Mouse (Mus musculus): ENCODE results near the gene Rnf13. TPM values are rescaled to one million over a fixed set of nuclear protein-coding genes. Genes with fewer than 3 reads are reported as not detected.
"Not testable (repeated sequence)": the region's sequence is repeated elsewhere in the genome, so short reads cannot be mapped to it uniquely, and the experiment has no call there.

Rnf13 gene
- total RNA-seq, 2 experiments from 2014 or later, result 34.9 to 35.9 TPM

DNA sequence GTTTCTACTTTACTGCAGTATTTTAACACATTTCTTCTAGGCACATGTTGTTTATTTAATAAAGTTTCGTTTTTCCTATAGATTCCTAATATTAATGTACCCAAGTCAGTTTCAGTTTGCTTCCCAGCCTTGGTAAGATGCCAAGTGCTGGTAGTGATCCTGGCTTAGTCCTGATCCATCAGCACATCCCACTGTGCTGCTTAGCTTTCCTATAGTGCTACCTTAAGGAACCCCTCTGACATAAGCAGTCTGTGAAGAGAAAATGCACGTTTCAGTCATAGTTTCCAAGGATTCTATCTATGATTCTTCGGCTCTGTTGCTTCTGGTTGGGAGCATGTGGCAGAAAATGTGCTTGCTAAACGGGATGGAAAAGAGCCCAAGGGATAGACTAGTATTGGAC, 52.6 kb downstream of the Rnf13 start:
- DNase-seq, result no peak
- intact Hi-C loops (cut with DNase I), result no loop called here
- TF ChIP-seq CTCF (IDR thresholded peaks at IDR 0.05), result no peak
- Histone ChIP-seq H3K4me3 (no peak overlapping the region), H3K27ac (no peak overlapping the region)

DNA sequence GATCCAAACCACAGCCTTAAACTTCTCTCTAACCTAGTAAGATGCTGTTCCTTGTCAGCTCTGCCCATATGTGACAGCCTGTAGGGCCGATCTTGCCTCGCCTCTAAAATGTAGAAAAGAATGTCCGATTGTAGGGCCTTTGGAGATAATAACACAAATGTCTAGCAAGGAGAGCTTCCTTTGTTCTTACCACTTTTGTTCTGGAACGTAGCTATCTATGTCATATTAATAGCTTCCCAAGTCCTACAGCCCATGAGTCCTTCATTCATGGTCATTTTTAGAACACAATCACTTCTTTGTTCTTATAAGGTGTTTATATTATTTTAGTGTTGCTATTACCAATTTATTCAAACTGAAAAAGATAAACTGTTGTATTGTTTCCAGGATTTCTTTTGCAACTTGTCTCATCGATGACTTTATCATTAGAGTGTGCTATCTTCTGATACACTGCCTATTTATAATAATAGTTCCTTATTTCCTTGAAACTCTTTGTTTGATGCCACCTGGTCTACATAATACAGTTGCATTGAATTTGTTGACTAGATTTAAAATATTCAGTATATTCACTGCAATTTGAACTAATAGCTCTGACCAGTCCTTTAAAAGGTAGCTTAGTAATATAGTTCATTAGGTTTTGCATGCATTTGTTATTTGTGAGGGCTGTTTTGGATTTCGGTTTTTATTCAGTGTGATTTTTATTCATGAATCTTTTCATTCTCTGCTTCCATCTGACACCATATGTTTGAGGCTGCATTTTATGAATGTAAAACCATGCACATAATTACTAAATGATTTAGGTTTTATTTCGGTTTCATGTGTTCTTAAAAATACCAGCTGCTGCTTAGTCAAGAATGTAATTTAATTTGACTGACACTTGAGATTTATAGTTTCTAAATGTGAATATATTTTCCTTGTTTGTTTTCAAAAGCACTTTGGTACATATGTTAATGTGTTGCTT, 53.4 kb downstream of the Rnf13 start:
- DNase-seq, result no peak
- Histone ChIP-seq H3K27ac (no peak overlapping the region), H3K4me3 (no peak overlapping the region)
- TF ChIP-seq CTCF (IDR thresholded peaks at IDR 0.05), result no peak
- intact Hi-C loops (cut with DNase I), result no loop called here

DNA sequence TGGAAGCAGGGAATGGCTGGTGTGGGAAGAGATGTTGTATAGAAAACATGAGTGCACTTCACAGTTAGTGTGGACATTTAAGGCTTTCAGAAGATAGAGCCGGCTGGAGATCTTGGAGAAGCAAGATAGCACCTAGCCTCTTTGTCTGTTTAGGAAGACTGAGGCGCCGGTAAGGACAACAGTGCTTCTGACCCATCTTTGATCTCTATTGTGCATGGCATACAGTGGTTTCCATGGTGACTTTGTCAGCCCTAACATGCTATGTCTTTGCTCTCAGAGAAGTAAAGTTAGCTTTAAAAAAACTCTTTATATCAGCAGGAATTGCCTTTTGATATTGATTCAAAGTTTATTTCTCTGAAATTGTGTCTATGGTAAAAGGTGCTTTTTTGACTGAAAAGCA, 55.2 kb downstream of the Rnf13 start:
- intact Hi-C loops (cut with DNase I), result no loop called here
- H3K27ac ChIP-seq, result no peak overlapping the region
- TF ChIP-seq CTCF (IDR thresholded peaks at IDR 0.05), result no peak
- H3K4me3 ChIP-seq, result no peak overlapping the region
- no peak for DNase-seq

DNA sequence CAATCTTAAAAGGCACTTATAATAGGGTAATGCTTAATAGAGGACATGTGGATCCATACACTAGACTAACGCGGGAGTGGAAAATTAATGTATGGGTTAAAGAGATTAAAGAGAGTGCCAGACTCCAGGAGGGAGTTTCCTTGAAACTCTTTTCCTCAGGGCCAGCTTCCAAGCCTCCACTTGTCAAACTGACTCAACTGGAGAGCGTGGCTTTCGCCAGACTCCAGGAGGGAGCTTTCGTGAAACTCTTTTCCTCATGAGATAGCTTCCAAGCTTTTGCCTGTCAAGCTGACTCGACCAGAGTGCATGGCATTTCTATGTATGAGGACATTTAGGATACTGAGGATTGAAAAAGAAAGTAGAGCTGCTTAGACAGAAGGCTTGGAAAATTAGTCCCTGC, 59.2 kb downstream of the Rnf13 start:
- H3K27ac ChIP-seq; H3K4me3 ChIP-seq; intact Hi-C loops (cut with DNase I); DNase-seq: not testable (repeated sequence)

DNA sequence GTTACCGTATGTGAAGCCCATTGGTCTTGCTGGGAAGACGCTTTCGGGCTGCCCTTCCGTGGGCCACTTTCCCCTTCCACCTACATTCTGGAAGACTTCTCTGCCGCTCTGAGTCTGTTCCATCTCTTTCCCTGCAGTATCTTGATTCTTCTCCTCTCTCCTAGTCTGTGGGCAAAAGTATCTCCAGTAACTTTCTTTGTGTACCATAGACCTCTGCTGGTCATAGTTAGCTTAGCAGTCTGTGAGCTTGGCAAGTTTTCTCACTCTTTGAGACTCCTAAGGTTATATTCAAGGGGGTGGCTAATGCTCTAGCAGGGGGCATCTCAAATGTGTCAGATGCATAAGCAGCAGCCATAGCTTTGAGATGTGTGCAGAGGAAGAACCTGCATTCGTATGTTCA, 79.6 kb downstream of the Rnf13 start:
- H3K27ac ChIP-seq, result peak overlapping the region; percentile 35; the same call in 1 of the 2 replicates
- H3K4me3 ChIP-seq, result no peak overlapping the region
- no peak for DNase-seq
- intact Hi-C loops (cut with DNase I), result no loop called here
- peak; percentile 57 for TF ChIP-seq CTCF (IDR thresholded peaks at IDR 0.05)

DNA sequence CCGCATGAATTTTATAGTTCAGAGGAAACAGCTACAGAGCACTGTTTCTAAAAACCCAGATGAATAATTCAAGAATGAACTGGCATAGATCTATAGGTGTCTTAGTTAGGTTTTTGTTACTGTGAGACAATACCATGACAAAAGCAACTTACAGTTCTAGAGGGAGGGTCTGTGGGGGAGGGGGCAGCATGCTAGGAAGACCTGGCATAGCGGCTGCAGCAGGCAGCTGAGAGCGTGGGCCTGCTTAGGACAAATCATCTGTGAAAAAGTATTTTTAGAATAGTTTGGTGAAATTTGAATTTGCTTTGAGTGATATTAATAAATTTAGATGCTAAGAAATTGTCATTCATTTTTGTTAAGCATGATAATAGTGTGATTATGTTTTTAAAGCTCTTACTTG, 90.0 kb downstream of the Rnf13 start:
- Histone ChIP-seq H3K4me3 (no peak overlapping the region), H3K27ac (no peak overlapping the region)
- DNase-seq, result no peak
- intact Hi-C loops (cut with DNase I), result no loop called here
- no peak for TF ChIP-seq CTCF (IDR thresholded peaks at IDR 0.05)

DNA sequence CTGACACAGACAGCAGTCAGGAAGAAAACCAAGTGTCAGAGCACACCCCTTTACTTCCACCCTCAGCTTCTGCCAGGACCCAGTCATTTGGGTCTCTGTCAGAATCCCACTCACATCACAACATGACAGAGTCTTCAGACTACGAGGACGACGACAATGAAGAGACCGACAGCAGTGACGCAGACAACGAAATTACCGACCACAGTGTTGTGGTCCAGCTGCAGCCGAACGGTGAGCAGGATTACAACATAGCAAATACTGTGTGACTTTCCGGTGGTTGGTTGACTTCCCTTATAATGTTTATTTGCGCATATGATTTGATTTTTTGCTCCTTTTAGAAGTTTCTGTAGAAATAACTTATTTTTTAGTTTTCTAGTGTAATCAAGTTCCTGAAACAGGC, 97.7 kb downstream of the Rnf13 start:
- no peak overlapping the region for H3K27ac ChIP-seq
- intact Hi-C loops (cut with DNase I), result no loop called here
- no peak for DNase-seq
- TF ChIP-seq CTCF (IDR thresholded peaks at IDR 0.05), result no peak
- H3K4me3 ChIP-seq, result no peak overlapping the region

DNA sequence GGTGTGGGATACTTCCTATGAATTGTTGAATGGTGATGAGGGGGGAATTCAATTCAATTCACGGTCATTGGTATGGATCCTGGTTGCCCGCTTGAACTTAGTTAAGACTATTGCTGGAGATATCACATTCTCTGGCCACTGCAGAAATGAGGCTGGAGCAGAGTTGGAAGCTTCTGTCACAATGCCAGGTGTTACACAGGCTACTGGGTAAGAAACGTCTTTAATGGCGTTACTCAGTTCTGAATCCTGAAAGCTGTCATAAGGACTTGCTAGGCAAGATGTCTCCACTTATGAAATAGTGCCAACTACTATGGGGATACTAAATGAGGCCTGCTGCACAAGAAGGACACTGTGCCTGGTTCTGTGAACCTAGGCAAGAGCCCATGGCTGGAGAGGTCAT, 101.0 kb downstream of the Rnf13 start:
- Histone ChIP-seq H3K27ac (no peak overlapping the region), H3K4me3 (no peak overlapping the region)
- TF ChIP-seq CTCF (IDR thresholded peaks at IDR 0.05), result no peak
- no peak for DNase-seq
- intact Hi-C loops (cut with DNase I), result no loop called here

DNA sequence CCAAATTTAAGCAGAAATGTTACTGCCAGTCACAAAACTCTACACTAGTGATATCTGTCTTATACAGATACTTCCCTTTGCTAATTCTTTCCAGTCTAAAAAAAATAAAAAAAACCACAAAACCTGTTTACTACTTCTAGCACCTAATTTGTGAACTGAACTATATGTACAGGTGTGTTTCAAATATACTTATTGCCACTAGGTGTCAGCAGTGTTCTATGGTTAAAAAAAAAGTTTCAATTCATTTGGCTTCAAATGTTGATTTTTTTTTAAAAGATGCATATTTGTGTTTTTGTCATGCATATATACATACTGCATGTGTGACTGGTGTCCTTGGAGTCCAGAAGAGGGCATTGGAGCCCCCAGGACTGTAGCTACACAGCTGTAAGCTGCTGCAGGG, 107.9 kb downstream of the Rnf13 start:
- no peak for DNase-seq
- intact Hi-C loops (cut with DNase I), result loop anchor here (1.0 to 10.0 kb wide), 2 partner anchors 279 to 571 kb away; partner anchors contain the start of gene Tsc22d2
- peak; percentile 82 for TF ChIP-seq CTCF (IDR thresholded peaks at IDR 0.05)
- peak overlapping the region; percentile 95 for H3K4me3 ChIP-seq
- H3K27ac ChIP-seq, result peak overlapping the region; percentile 96

DNA sequence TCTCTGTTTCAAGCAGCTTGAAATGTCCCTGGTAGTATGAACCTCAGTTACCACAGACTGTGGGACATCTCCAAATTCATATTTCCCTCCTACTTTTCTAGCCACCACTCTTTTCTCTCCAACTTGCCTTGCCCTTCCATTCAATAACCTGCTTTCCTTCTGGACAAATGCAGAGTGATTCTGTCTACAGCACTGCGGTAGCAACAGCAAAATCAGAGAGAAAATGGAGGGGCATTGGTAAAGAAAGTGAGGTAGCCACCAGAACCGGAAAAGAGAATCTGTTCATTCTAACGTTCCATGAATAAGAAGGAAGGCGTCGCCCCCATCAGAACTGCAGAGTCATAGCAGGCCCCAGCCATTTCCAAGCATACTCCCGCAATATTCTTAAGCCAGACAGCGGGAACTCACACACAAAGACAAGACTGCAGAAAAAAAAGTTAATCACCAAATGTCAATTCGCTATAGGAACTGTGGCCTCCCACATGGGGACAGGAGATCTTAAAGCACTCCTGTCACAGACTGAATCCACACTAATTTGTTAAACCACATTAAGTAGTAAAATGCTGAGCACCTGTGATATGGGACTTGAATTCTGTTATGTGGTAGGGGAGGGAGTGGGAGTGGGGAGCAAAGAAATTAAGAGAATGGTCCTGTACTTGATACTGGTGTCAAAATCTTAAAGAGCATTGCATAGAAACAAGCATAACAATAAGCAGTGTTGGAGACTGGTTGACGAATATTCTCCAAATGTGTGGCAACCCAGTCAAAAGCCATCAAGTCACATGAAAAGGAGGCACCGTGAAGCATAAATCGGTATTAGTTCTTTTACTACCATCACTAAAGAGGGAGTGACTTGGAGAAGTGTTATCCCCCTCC, 110.2 kb downstream of the Rnf13 start:
- intact Hi-C loops (cut with DNase I), result loop anchor here (1.0 to 10.0 kb wide), 4 partner anchors 75 to 569 kb away; partner anchors contain the start of gene Tsc22d2
- DNase-seq, result no peak
- TF ChIP-seq CTCF (IDR thresholded peaks at IDR 0.05), result peak; percentile 22; the same call in 1 of the 2 replicates
- peak overlapping the region; percentile 96 for H3K27ac ChIP-seq
- H3K4me3 ChIP-seq, result peak overlapping the region; percentile 95

DNA sequence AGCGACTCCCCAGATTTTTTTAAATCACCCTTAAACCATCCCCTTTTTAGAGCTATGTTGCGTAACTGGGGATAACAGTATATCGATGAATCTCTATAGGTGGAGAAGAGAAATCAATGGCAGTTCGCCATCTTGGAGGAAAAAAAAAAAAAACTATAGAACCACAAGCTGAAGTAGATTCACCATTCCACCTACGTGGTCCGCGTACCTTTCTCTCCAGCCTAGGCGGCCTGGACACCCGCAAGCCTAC, 110.7 kb downstream of the Rnf13 start:
- no peak for DNase-seq
- Histone ChIP-seq H3K27ac (peak overlapping the region; percentile 96), H3K4me3 (peak overlapping the region; percentile 95)
- no peak for TF ChIP-seq CTCF (IDR thresholded peaks at IDR 0.05)
- intact Hi-C loops (cut with DNase I), result loop anchor here (1.0 to 10.0 kb wide), 4 partner anchors 74 to 568 kb away; partner anchors contain the start of gene Tsc22d2

DNA sequence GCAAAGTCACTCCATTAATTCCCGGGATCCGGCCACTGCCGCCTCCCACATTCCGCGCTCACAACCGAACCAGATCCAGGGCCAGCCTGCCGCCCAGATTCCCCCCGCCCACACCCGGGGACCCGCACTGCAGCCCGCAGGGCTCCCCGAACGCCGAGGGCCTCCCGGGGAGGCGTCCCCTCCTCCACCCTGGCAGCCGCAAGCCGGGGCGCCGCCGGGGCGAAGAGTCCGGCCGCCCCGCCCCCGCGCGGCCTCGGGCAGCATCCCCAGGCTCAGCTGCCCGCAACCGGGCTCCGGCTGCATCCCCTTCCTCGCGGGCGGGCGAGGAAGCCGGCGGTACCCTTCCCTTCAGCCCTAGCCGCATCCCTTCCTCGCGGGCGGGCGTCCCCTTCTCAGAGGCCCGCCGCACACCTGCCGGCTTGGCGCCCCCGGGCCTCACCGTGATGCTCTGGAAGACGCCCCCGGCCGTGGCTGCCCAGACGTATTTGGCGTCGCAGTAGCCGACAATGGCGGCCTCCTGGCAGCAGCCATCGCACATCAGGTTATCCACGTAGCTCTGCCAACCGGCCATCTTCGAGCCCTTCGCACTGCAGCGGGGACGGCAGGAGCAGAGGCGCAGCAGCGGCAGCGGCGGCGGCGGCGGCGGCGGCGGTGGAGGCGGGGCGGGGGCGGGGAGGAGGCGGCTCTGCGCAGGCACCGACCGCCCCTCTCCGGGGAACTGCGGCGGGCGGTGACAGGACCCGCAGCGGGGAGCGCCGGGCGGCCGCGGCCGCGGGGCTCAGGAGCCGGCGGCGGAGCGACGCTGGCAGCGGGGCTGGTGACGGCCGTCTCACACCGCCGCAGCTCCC, 111.3 kb downstream of the Rnf13 start:
- Histone ChIP-seq H3K4me3 (peak overlapping the region; percentile 95), H3K27ac (peak overlapping the region; percentile 96)
- peak; percentile 85 for DNase-seq
- intact Hi-C loops (cut with DNase I), result loop anchor here (1.0 to 10.0 kb wide), 5 partner anchors 74 to 568 kb away; partner anchors contain the start of gene Tsc22d2
- TF ChIP-seq CTCF (IDR thresholded peaks at IDR 0.05), result no peak
